Mouse (Mus musculus): ENCODE results near the gene Rbfox2.

The Rbfox2 gene

DNA sequence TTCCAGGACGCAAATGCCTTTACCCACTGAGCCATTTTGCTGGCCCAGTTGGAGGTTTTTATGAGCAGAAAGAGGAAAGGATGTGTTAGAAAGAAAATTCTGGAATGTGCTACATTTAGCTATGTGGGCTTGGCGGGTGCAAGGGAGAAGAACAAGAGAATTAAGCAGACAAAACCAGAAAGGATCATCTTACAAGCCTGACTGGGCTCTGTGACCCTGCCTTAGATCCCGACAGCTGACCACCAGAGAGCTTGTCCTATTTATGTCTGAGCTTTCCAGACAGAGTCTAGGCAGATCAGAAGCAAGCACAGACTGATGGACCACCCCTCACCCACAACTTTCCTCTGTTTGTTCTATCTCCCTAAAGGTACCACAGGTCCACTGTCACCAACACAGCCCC is 275.5 kb downstream of the Rbfox2 start:
- no peak for DNase-seq (ENCODE audit: low spot score in 2 of 2)

DNA sequence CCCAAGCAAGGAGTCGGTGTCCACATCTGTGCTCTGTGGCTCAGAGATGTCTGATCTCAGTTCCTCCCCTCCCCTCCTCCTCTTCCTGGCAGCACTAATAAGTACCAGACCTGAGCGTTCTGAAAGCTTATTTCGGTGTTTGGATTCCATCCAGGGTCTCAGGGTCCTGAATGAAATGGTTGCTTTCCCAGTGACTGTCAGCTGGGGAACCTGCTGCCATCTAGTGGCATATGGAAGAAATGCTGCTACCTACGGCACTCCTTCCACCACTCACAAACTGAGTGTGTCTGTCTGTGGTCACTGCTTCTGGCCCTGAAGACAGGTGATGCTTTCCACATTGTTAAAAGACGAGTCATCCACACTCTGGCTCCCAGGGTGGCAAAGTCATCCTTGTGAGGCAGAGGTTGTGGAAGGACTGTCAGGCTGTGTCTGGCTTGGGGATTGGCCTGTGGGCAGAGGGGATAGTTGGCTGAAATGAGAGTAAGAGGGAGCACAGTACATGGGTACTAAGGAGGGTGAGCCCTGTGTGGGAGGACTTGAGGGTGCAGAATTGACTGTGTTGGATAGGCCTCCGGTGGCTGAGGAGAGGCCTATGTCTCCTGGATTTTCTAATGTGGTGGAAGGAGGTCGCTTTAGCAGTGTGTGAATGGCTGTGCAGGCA is 277.3 kb downstream of the Rbfox2 start:
- DNase-seq (ENCODE audit: low spot score in 2 of 2), result peak in 1 of 2 experiments; percentile 41

Measured in frontal cortex, postnatal 14 days (tissue).